Mouse (Mus musculus) hindbrain, embryonic 14.5 days (tissue): ENCODE results near the gene Hes6. TPM values are rescaled to one million over a fixed set of nuclear protein-coding genes. Genes with fewer than 3 reads are reported as not detected.

ENCODE experiments used
- ATAC-seq: fragments of 200-750 bp; cut with Nextera tagmentation; 2 replicates; pipeline ENCODE4 v1.8.0; 2017; ENCODE audit warnings: moderate number of reproducible peaks, mild to moderate bottlenecking, moderate TSS enrichment, moderate library complexity; ENCODE audit not compliant: low FRiP score
- DNase-seq: peaks from one replicate; pipeline ENCODE4 v3.0.0-alpha.2; 2015; ENCODE audit warnings: low spot score
- H3K27ac ChIP-seq: fragments of 300-500 bp; sonication (generic); 2 replicates; pipeline ENCODE4 v1.5.1; 2014; ENCODE audit warnings: mild to moderate bottlenecking, moderate library complexity
- H3K27me3 ChIP-seq: fragments of 300-500 bp; sonication (generic); 2 replicates; pipeline ENCODE4 v1.6.1; 2014; ENCODE audit warnings: mild to moderate bottlenecking, low read length, mixed read lengths; ENCODE audit not compliant: control insufficient read depth, insufficient read depth
- H3K36me3 ChIP-seq: fragments of 300-500 bp; sonication (generic); replicated peaks from 2 replicates; pipeline ENCODE4 v1.6.1; 2014; ENCODE audit not compliant: control insufficient read depth, insufficient read depth
- H3K4me1 ChIP-seq: fragments of 300-500 bp; sonication (generic); replicated peaks from 2 replicates; pipeline ENCODE4 v1.6.1; 2014; ENCODE audit warnings: antibody characterized with exemption, low read length, mixed read lengths; ENCODE audit not compliant: control insufficient read depth, insufficient read depth
- H3K4me2 ChIP-seq: fragments of 300-500 bp; sonication (generic); replicated peaks from 2 replicates; pipeline ENCODE4 v1.6.1; 2014; ENCODE audit warnings: mild to moderate bottlenecking, moderate library complexity
- H3K4me3 ChIP-seq: fragments of 300-500 bp; sonication (generic); replicated peaks from 2 replicates; pipeline ENCODE4 v1.5.1; 2014; ENCODE audit warnings: mild to moderate bottlenecking, low read length
- H3K9ac ChIP-seq: fragments of 300-500 bp; sonication (generic); 2 replicates; pipeline ENCODE4 v1.6.1; 2014
- H3K9me3 ChIP-seq: fragments of 300-500 bp; sonication (generic); 2 replicates; pipeline ENCODE4 v1.6.1; 2016; ENCODE audit warnings: low read length; ENCODE audit not compliant: control insufficient read depth
- WGBS: fragments of 180-500 bp; shearing (Covaris S2); extraction: QIAGEN DNeasy Blood & Tissue Kit; methylation state at CpG from one replicate; pipeline ENCODE4 v1.1.7; 2014; 5-methylcytosine and 5-hydroxymethylcytosine counted together
- polyA plus RNA-seq: library from polyadenylated mRNA; unstranded; fragments of >200 nt; fragmentation: Nextera tagmentation; extraction: Ambion mirVana; gene quantifications from 2 replicates; pipeline ENCODE4 v1.2.1, GENCODE M21; 2014

Gene Hes6
- polyA plus RNA-seq, 1 experiment from 2014 or later = 125 TPM

DNA sequence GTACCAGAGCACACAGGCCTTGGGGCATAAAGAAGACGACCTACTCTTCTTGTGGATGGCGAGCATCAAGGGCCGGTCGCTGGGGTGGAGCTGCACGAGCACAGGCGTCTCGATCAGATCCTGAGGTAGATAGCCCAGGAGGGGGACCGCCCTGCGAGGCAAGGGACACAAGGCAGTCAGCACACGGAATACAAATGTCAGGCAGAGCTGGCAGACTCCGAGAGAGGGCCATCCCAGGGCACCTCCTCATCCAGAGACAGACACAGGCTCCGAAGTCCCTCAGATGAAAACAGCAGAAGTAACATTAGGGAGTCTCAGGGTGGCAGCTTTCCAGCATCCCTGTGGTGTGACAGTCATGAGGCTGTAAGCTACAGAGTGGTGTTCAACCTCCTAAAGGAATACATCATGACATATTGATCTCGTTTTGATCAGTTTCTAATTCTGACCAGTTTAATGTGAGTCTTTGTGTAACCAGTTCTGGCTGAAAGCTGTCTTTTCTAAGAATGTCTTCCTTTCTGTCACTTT lies 21.8 kb upstream of the Hes6 start:
- H3K4me2 ChIP-seq = no peak overlapping the region
- no peak overlapping the region for H3K9ac ChIP-seq
- peaks cover 57% of the 10 kb centered on the region for H3K36me3 ChIP-seq
- no peak for ATAC-seq
- H3K27me3 ChIP-seq = no peaks in the 10 kb centered on the region
- no peak for DNase-seq
- WGBS = 80% methylated on average over 13 of the region's 13 CpGs
- H3K4me3 ChIP-seq = no peak overlapping the region
- no peaks in the 10 kb centered on the region for H3K9me3 ChIP-seq
- H3K4me1 ChIP-seq = peaks cover 13% of the 10 kb centered on the region; the same call in 1 of the 2 replicates
- H3K27ac ChIP-seq = no peak overlapping the region

GRCm38 (mm10) chr1:91434905-91435304 lies 21.1 kb upstream of the Hes6 start:
- H3K27ac ChIP-seq = no peak overlapping the region
- H3K4me1 ChIP-seq = peaks cover 13% of the 10 kb centered on the region; the same call in 1 of the 2 replicates
- no peak overlapping the region for H3K9ac ChIP-seq
- ATAC-seq (no peak), DNase-seq (no peak)
- H3K4me2 ChIP-seq = no peak overlapping the region
- H3K36me3 ChIP-seq = peaks cover 51% of the 10 kb centered on the region
- WGBS = 97% methylated on average over 8 of the region's 8 CpGs
- no peaks in the 10 kb centered on the region for H3K27me3 ChIP-seq
- no peak overlapping the region for H3K4me3 ChIP-seq
- H3K9me3 ChIP-seq = no peaks in the 10 kb centered on the region

GRCm38 (mm10) chr1:91430761-91431160 lies 16.9 kb upstream of the Hes6 start:
- peaks cover 62% of the 10 kb centered on the region for H3K36me3 ChIP-seq
- no peak for DNase-seq
- H3K9ac ChIP-seq = no peak overlapping the region
- no peak overlapping the region for H3K4me3 ChIP-seq
- H3K27ac ChIP-seq = no peak overlapping the region
- ATAC-seq = no peak
- 92% methylated on average over 7 of the region's 7 CpGs for WGBS
- 0 out of 2 replicates have a peak, but pooled peaks cover 2% of the 10 kb centered on the region for H3K4me1 ChIP-seq
- no peak overlapping the region for H3K4me2 ChIP-seq
- no peaks in the 10 kb centered on the region for H3K9me3 ChIP-seq
- no peaks in the 10 kb centered on the region for H3K27me3 ChIP-seq

DNA sequence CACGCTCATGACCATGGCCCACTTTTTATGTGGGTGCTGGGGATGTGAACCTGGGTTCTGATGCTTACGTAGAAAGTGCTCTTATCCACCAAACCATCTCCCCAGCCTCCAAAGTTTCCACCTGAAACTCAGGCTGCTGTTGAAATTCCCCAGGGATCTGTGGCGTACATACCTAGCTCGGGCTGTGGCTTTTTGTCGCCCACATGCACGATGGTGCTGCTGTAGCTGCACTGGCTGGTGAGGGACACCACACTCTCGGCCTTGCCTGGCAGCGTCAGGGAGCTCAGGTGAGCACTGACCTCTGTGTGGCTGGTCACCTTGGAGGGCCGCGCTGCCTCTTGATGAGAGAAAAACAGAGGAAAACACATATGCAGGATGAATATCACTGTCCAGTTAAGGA lies 15.4 kb upstream of the Hes6 start:
- Histone ChIP-seq H3K9me3 (no peaks in the 10 kb centered on the region), H3K27me3 (no peaks in the 10 kb centered on the region), H3K4me3 (no peak overlapping the region), H3K9ac (no peak overlapping the region), H3K27ac (no peak overlapping the region), H3K4me1 (no peaks in the 10 kb centered on the region), H3K4me2 (no peak overlapping the region), H3K36me3 (peaks cover 57% of the 10 kb centered on the region)
- DNase-seq (no peak), ATAC-seq (no peak)
- 93% methylated on average over 10 of the region's 10 CpGs for WGBS

DNA sequence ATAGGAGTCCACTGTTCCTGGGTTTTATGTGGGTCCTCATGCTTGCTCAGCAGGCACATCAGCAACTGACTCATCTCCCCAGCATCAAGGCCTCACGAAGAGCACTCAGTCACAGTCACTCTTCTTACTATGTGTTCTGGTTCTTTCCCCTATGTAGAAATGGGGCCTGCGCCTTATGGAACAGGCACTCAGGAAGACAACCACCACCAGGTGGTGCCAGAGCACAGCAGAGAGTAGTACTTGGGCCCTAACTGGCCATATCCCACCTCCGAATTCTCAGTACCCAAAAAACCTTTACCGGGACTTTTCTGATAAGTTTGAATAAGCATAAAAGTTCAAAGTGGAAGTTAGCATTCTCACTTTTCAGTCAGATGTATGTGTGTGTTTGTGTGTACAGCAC lies 14.8 kb upstream of the Hes6 start:
- ATAC-seq = peak; percentile 77; the same call in 1 of the 2 replicates
- peaks cover 58% of the 10 kb centered on the region for H3K36me3 ChIP-seq

GRCm38 (mm10) chr1:91426397-91426796 lies 12.6 kb upstream of the Hes6 start:
- Histone ChIP-seq H3K4me2 (no peak overlapping the region), H3K4me3 (no peak overlapping the region), H3K27ac (no peak overlapping the region), H3K27me3 (no peaks in the 10 kb centered on the region), H3K9me3 (no peaks in the 10 kb centered on the region), H3K36me3 (peaks cover 43% of the 10 kb centered on the region), H3K4me1 (no peaks in the 10 kb centered on the region), H3K9ac (no peak overlapping the region)
- no peak for ATAC-seq
- DNase-seq = no peak
- 88% methylated on average over 9 of the region's 9 CpGs for WGBS

More for the DNA sequence above, 14.8 kb upstream of the Hes6 start:
- Histone ChIP-seq H3K4me1 (no peaks in the 10 kb centered on the region), H3K9ac (no peak overlapping the region), H3K27me3 (no peaks in the 10 kb centered on the region), H3K9me3 (no peaks in the 10 kb centered on the region), H3K4me3 (no peak overlapping the region), H3K4me2 (no peak overlapping the region), H3K27ac (no peak overlapping the region)
- DNase-seq = peak; percentile 85
- WGBS = 41% methylated on average over 4 of the region's 4 CpGs

DNA sequence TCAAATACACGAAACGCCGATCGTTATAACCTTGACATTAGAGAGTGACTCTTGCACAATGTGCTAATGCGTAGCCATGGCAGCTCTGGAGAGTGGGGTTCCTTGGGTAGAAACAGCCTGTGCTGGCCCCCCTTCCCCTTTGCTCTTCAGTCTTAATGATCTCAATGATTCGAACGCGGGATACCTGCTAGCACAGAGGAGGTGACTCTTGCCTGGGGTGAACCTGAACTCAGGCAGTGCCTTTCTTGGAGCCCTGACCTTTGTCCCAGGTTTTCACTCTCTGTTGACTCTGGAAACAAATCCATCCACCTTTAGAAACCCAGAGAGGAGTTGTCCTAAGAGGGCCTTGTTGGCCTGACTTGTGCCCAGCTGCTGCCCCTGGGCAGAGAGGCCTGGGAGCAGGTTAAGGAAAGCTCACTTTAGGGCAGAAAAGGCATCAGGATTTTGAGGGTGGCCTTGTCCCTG lies 6.8 kb upstream of the Hes6 start:
- Histone ChIP-seq H3K9me3 (no peaks in the 10 kb centered on the region), H3K4me1 (no peaks in the 10 kb centered on the region), H3K27me3 (no peaks in the 10 kb centered on the region), H3K9ac (no peak overlapping the region), H3K4me2 (no peak overlapping the region), H3K27ac (no peak overlapping the region), H3K4me3 (no peak overlapping the region), H3K36me3 (peaks cover 31% of the 10 kb centered on the region)
- WGBS = 91% methylated on average over 8 of the region's 8 CpGs
- DNase-seq = no peak
- ATAC-seq = no peak

GRCm38 (mm10) chr1:91419862-91420600 lies 6.2 kb upstream of the Hes6 start:
- Histone ChIP-seq H3K36me3 (peaks cover 28% of the 10 kb centered on the region), H3K9me3 (no peaks in the 10 kb centered on the region), H3K4me2 (no peak overlapping the region), H3K4me1 (0 out of 2 replicates have a peak, but pooled peaks cover 5% of the 10 kb centered on the region), H3K4me3 (no peak overlapping the region), H3K27ac (no peak overlapping the region), H3K9ac (no peak overlapping the region), H3K27me3 (no peaks in the 10 kb centered on the region)
- ATAC-seq (no peak), DNase-seq (no peak)
- 60% methylated on average over 10 of the region's 10 CpGs for WGBS

- DNase-seq = no peak
- H3K4me3 ChIP-seq = no peak overlapping the region
- ATAC-seq = no peak
- peaks cover 19% of the 10 kb centered on the region for H3K36me3 ChIP-seq
- peaks cover 22% of the 10 kb centered on the region for H3K4me1 ChIP-seq
- no peak overlapping the region for H3K27ac ChIP-seq
- no peak overlapping the region for H3K4me2 ChIP-seq
- no peaks in the 10 kb centered on the region for H3K27me3 ChIP-seq
- WGBS = 77% methylated on average over 1 of the region's 1 CpGs
- no peaks in the 10 kb centered on the region for H3K9me3 ChIP-seq
- H3K9ac ChIP-seq = no peak overlapping the region
Measured at GRCm38 (mm10) chr1:91417991-91418390, 4.2 kb upstream of the Hes6 start.
